Comparison of ENCODE assay signal across 13 mouse cellular contexts in genomic region chr14:105064243-105064642, GRCm38 (mm10).
"Had no signal": no experiment of that assay in that cellular context is flagged by ENCODE, and none has a peak within 500 bp of the region (broad histone marks: within the 10 kb centered on the region; RNA-seq: fewer than 3 reads in every experiment).

No protein-coding gene starts in this region.

- DNase-seq: lung, adult 18-20 months; lung, embryonic 14.5 days; lung, postnatal 10 days; lung, postnatal 4 days; midbrain, embryonic 14.5 days; retina, postnatal 1 day; right cerebral cortex, adult 18-20 months; right cerebral cortex, postnatal 25 days; right cerebral cortex, postnatal 4 days; spleen, adult 18-20 months; thymus, adult 2 months; thymus, postnatal 25 days; thymus, postnatal 4 days had no signal
